Mouse (Mus musculus) right cerebral cortex, postnatal 25 days (tissue): ENCODE data around the gene Orc2.

Experiments used
- DNase-seq: peaks from one replicate; pipeline ENCODE4 v3.0.0; 2022

The Orc2 gene

GRCm38 (mm10) chr1:58504577-58505254 is at the start of gene Orc2:
TSS of gene Orc2 (minus strand) at chr1:58505109.
- DNase-seq, result peak; percentile 94

- no peak for DNase-seq
These were observed 36.5 kb upstream of the Orc2 start for GRCm38 (mm10) chr1:58541386-58541785.

GRCm38 (mm10) chr1:58507249-58507648 is 2.3 kb upstream of the Orc2 start:
- no peak for DNase-seq

DNA sequence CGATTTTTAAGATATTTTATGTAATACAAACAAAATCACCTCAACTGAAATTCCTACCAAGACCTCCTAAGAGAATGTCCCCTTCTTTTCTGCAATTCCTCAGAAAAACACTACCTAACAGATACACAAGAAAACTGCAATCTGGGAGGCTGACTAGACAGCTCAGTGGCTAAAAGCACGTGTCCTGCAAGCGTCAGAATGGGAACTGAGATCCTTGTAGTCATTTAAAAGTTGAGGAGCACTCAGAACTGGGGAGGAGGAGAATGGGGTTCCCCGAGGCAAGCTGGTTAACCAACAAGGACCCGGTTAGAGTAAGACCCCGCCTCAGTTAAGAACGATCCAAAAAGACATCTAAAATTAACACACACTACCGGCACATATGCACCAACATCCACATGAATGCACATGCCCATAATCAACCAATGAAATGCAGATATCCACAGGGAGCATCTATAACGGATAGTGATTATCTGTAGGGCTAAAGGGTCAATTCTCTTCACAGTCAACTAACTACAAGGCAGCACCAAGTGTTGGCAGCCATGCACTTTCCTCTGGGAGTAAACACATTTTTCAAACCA is 1.0 kb downstream of the Orc2 start:
- no peak for DNase-seq

DNA sequence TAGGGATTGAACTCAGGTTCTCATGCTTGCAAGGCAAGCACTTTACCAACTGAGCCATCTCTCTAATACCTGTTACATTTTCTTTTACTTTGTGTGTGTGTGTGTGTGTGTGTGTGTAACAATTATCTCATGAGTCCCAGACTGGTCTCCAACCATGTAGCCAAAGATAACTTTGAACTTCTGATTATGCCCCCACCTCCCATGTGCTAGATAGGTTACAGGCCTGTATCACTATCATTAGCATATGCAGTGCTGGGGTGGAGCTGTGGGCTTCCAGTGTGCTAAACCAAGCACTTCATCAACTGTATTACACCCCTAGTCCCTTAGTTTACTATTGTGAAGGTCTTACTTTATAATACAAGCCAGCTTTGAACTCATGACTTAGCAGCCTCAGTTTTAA is 1.8 kb downstream of the Orc2 start:
- no peak for DNase-seq

DNA sequence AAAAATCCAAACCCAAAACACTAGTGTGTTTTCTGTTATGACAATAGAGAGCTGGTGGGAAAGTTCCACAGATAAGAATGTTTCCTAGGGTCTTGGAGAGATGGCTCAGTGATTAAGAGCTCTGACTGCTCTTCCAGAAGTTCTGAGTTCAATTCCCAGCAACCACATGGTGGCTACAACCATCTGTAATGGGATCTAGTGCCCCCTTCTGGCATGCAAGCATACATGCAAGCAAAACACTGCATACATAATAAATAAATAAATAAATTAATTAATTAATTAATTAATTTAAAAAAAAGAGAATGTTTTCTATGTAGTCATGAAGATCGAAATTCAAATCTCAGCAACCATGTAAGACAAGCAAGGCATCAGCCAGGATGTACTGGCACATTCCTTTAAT is 6.2 kb downstream of the Orc2 start:
- no peak for DNase-seq

GRCm38 (mm10) chr1:58497678-58498077 is 7.2 kb downstream of the Orc2 start:
- no peak for DNase-seq

GRCm38 (mm10) chr1:58495603-58496002 is 9.3 kb downstream of the Orc2 start:
- DNase-seq, result no peak

DNA sequence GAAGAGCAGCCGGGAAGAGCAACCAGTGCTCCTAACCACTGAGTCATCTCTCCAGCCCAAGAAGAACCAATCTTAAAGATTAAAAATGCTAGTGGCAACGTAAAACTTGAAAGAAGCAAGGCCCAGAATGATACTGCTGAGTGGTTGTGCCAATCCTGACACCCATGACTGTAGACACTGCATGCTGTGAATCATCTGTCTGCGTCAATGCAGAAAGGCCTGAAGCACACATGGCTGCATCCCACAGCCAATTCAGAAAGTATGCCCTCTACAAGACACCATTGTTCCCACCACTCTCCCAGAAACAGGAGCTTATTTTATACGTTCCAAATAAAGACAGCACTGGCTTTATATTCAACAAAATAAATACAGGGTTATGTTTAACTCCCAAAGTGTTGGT is 22.3 kb downstream of the Orc2 start:
- DNase-seq, result no peak

GRCm38 (mm10) chr1:58475662-58476061 is 29.2 kb downstream of the Orc2 start:
- no peak for DNase-seq

GRCm38 (mm10) chr1:58465561-58465960 is 39.3 kb downstream of the Orc2 start:
- DNase-seq, result no peak

DNA sequence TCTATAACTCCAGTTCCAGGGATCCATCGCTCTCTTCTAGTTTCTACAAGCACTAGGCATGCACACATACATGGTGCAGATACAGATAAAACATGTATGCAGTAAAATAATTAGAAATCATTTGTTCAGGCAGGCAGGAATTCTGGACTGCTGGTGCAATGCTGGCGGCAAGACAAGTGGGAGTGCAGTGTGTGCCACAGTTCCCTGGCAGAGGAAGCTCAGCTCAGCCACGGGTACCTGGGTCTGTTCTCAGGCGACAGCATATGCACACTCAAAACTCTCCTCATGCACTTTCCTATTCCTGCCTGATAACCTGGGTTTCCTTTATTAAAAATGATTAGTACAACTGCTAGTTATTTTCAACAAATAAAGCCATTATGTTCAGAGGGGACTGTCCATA is 39.9 kb downstream of the Orc2 start:
- DNase-seq, result no peak

GRCm38 (mm10) chr1:58463935-58464334 is 41.0 kb downstream of the Orc2 start:
- DNase-seq, result no peak

- DNase-seq, result no peak
These were observed 44.3 kb downstream of the Orc2 start for GRCm38 (mm10) chr1:58460566-58460965.

- DNase-seq, result no peak
These were observed 46.0 kb downstream of the Orc2 start for GRCm38 (mm10) chr1:58458867-58459266.

DNA sequence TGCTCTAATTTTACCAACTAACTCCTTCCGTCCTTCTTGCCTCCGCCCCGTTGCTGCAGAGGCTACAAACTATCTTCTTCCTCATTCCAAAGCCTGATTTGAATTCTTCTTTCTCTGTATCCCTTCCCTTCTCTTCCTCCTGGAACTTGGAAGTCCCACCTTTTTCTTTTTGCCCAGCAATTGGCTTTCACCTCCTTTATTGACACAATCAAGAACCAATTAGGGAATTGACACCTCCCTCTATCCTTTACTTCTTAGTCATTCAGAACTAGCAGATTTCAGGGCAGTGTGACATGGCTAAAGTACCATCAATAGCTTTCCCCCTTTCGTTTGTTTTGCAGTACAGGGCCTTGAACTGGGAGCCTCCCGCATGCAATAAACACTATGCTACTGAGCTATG is 46.7 kb downstream of the Orc2 start:
- no peak for DNase-seq

GRCm38 (mm10) chr1:58454316-58454715 is 50.6 kb downstream of the Orc2 start:
- DNase-seq, result no peak

DNA sequence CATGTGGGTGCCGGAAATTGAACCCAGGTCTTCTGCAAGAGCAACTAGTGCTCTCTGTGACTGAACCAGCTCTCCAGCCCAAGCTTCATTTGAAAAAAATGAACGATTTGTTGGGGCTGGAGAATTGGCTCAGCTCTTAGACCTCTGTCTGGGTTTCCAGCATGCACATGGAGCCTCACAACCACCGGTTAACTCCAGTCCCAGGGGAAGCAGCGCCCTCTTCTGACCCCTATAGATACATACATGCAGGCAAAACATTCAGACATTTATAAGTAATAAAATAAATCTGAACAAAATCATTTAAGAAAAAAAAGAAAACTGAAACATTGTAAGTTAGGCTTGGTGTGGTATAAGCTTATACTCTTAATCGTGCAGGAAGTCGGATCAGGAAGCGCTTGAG is 56.5 kb downstream of the Orc2 start:
- DNase-seq, result no peak

DNA sequence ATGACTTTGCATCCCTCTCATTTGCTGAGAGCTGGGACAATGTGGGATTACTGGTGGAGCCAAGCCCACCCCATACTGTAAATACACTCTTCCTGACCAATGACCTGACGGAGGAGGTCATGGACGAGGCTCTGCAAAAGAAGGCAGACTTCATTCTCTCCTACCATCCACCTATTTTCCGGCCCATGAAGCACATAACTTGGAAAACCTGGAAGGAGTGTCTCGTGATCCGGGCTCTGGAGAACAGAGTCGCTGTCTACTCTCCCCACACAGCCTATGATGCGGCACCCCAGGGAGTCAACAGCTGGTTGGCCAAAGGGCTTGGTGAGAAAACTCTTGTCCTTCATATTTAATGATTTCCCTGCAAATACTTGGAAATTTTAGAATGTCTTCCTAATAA is 57.1 kb downstream of the Orc2 start:
- no peak for DNase-seq

DNA sequence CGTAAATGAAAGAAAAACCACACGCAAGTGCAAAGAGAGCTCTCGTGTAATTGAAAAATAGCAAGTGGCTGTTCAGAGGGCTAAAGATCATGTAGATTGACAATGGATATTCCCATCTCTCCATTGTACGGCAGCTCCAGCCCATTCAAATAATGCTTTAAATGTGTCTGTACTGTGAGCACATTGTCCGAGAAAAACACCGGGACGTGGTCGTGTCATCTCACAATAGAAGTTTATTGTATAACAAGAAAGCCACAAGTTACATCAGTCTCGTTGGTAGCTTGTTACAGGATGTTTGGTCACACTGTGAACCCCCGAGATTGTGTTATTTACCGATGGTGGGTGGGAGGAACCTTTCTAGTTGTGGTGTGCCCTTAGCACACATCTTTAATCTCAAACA is 59.0 kb downstream of the Orc2 start:
- DNase-seq, result no peak

GRCm38 (mm10) chr1:58445143-58445722 is 59.7 kb downstream of the Orc2 start, which contains the start of the genes Nif3l1 and Ppil3:
TSS of gene Nif3l1 (plus strand) at chr1:58445151.
TSS of gene Ppil3 (minus strand) at chr1:58445486.
- peak; percentile 90 for DNase-seq

GRCm38 (mm10) chr1:58444691-58445090 is 60.2 kb downstream of the Orc2 start:
- no peak for DNase-seq

DNA sequence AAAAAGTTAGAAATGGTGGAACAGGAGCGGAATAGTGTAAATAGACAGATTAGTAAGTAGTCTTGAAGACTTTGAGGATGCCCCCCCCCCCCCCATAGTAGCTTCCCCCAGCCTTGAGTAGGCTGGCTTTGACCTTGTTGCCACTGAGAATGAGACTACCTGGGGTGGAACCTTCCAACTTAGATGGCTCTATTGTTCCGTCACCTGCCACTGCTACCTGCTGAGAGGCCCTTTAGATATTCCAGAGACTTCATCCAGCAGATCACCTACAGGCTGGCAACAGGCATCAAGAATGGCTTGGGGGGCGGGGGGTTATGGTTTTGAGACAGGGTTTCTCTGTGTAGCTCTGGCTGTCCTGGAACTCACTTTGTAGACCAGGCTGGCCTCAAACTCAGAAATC is 80.4 kb downstream of the Orc2 start:
- DNase-seq, result no peak
